Mouse (Mus musculus) erythroblast, embryonic 14.5 days (primary cell): Measurements from ENCODE around the gene Trp53bp2.

Experiments
- GATA1 ChIP-seq: IDR thresholded peaks from 2 replicates; pipeline ENCODE4 v1.6.1; 2012; ENCODE audit warnings: low read length, inconsistent platforms, mixed read lengths
- TAL1 ChIP-seq: IDR thresholded peaks from 3 replicates; pipeline ENCODE4 v1.6.1; 2012; ENCODE audit warnings: low read length, inconsistent platforms, mixed read lengths

DNA sequence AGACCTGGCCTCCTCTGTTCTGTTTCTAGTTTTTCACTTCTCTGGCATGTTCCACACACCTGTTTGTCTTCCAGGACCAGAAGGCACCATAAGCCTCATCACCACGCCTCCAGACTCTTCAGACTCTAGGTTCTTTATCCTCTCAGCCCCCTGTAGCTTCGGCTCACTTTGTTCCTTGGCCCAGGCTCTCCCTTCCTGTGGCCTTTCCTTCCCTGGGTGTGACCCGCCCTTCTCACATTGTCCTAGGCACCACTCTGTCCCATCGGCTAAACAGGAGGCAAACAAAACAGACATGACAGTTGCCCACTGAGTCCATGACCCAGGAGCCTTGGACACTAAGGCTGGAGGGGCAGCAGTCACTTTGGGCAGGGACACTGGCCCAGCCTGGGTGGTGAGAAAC lies 91.3 kb downstream of the Trp53bp2 start:
- TF ChIP-seq GATA1 (no peak), TAL1 (no peak)
